Mouse (Mus musculus) liver, embryonic 11.5 days (tissue): ENCODE results near the gene Ddit4. TPM values are rescaled to one million over a fixed set of nuclear protein-coding genes. Genes with fewer than 3 reads are reported as not detected.
"Not testable (repeated sequence)": the region's sequence is repeated elsewhere in the genome, so short reads cannot be mapped to it uniquely, and the experiment has no call there.

Experiments used
- ATAC-seq: fragments of 200-750 bp; cut with Nextera tagmentation; replicated peaks from 2 replicates; pipeline ENCODE4 v1.8.0; 2017; ENCODE audit warnings: moderate number of reproducible peaks, mild to moderate bottlenecking, moderate TSS enrichment, moderate library complexity; ENCODE audit not compliant: low FRiP score
- DNase-seq: peaks from one replicate; pipeline ENCODE4 v3.0.0-alpha.2; 2017; ENCODE audit warnings: low spot score
- H3K27ac ChIP-seq: fragments of 300-500 bp; sonication (generic); 2 replicates; pipeline ENCODE4 v1.5.1; 2014; ENCODE audit warnings: mild to moderate bottlenecking, low read depth, low read length, control low read depth
- H3K27me3 ChIP-seq: fragments of 300-500 bp; sonication (generic); replicated peaks from 2 replicates; pipeline ENCODE4 v1.6.1; 2014; ENCODE audit warnings: low read length, mixed read lengths; ENCODE audit not compliant: control insufficient read depth, insufficient read depth
- H3K36me3 ChIP-seq: fragments of 300-500 bp; sonication (generic); 2 replicates; pipeline ENCODE4 v1.6.1; 2014; ENCODE audit warnings: mild to moderate bottlenecking, low read length, moderate library complexity, mixed read lengths; ENCODE audit not compliant: control insufficient read depth, insufficient read depth
- H3K4me1 ChIP-seq: fragments of 300-500 bp; sonication (generic); replicated peaks from 2 replicates; pipeline ENCODE4 v1.6.1; 2014; ENCODE audit warnings: low read length, mixed read lengths; ENCODE audit not compliant: control insufficient read depth, insufficient read depth
- H3K4me2 ChIP-seq: fragments of 300-500 bp; sonication (generic); 2 replicates; pipeline ENCODE4 v1.6.1; 2014; ENCODE audit warnings: mild to moderate bottlenecking, control low read depth, moderate library complexity
- H3K4me3 ChIP-seq: fragments of 300-500 bp; sonication (generic); 2 replicates; pipeline ENCODE4 v1.5.1; 2014; ENCODE audit warnings: low read depth, low read length, control low read depth
- H3K9ac ChIP-seq: fragments of 300-500 bp; sonication (generic); 2 replicates; pipeline ENCODE4 v1.6.1; 2014; ENCODE audit warnings: low read depth, low read length, control low read depth
- H3K9me3 ChIP-seq: fragments of 300-500 bp; sonication (generic); 2 replicates; pipeline ENCODE4 v1.6.1; 2016; ENCODE audit warnings: low read length, inconsistent platforms, mixed read lengths; ENCODE audit not compliant: control insufficient read depth
- WGBS: fragments of 180-500 bp; shearing (Covaris S2); extraction: QIAGEN DNeasy Blood & Tissue Kit; methylation state at CpG from one replicate; pipeline ENCODE4 v1.1.7; 2014; 5-methylcytosine and 5-hydroxymethylcytosine counted together
- polyA plus RNA-seq: library from polyadenylated mRNA; unstranded; fragments of >200 nt; fragmentation: Nextera tagmentation; extraction: Ambion mirVana; gene quantifications from 2 replicates; pipeline ENCODE4 v1.2.1, GENCODE M21; 2014

Ddit4 gene
- 2.7 and 4.3 TPM in 2 replicates for polyA plus RNA-seq

DNA sequence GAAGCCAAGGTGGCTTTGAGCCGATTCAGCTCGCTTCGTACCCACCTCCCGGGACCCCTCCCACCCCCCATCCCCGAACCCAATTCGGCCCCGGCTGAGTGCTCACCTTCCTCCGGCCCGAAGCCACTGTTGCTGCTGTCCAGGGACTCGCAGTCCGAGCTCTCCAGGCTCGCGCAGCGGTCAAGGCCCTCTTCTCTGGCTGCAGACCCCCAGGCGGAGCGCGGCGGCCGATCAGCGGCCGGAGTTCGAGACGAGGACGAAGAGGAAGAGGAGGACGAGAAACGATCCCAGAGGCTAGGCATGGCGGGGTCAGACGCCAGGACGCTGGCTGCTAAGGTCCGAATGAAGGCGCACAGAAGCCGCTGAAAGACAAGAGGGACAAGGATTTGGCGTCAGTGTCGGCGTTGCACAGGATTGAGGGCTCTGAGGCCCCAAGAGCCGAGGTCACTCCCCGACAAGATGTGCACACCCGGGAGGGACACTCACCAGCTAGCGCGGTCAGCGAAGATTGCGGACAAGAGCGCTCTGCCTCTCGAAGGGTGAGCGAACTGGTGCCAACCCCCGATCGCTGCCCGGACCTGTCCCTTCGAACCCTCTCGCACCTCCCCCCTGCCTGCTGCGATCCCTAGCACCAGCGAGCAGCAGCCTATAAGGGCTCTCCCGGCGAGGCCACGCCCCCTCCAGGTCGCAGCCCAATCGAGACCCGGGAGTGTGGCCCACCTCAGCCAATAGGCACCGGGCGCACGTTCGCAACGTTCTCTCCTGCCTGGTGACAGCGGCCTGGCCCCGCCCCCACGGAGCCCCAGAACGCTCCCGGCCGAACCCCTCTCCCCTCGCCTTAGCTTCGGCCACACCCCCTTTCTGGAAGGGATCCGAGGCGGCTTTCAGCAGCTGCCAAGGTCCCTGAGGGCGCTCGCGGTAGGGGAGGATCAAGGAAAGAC lies at the start of gene Ddit4:
Gene Ddit4, minus strand, starts transcription at position 624 of the 941 bp plus-strand sequence.
- Histone ChIP-seq H3K36me3 (peaks cover 3% of the 10 kb centered on the region; the same call in 1 of the 2 replicates), H3K27ac (peak within 1 kb of the TSS; percentile 83), H3K4me1 (peaks cover 22% of the 10 kb centered on the region), H3K9me3 (no peaks in the 10 kb centered on the region), H3K4me2 (peak within 1 kb of the TSS; percentile 97), H3K4me3 (peak within 1 kb of the TSS; percentile 81), H3K27me3 (peaks cover 8% of the 10 kb centered on the region), H3K9ac (peak within 1 kb of the TSS; percentile 91)
- under 1% methylated on average over 76 of the region's 76 CpGs for WGBS
- ATAC-seq (peak; percentile 99), DNase-seq (peak; percentile 100)

DNA sequence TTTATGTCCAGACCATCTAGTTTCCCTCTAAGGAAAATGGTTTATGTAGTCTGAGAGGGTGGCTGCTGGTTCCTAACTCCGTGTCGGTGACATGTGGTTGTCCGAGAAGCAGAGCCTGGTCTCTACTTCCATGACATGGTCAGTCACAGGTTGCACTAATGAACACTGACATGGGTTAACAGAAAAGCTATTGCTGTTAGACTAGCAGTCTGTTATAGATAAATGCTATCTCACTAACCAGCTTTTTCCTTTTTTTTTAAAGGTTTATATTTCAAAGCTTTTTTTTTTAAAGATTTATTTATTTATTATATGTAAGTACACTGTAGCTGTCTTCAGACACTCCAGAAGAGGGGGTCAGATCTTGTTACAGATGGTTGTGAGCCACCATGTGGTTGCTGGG lies 47.4 kb upstream of the Ddit4 start:
- no peaks in the 10 kb centered on the region for H3K9me3 ChIP-seq
- H3K27ac ChIP-seq: no peak overlapping the region
- no peak overlapping the region for H3K9ac ChIP-seq
- no peak for ATAC-seq
- H3K4me2 ChIP-seq: no peak overlapping the region
- WGBS: 75% methylated on average over 3 of the region's 3 CpGs
- DNase-seq: no peak
- H3K27me3 ChIP-seq: no peaks in the 10 kb centered on the region
- peaks cover 9% of the 10 kb centered on the region for H3K4me1 ChIP-seq
- peaks cover 16% of the 10 kb centered on the region; the same call in 1 of the 2 replicates for H3K36me3 ChIP-seq
- H3K4me3 ChIP-seq: no peak overlapping the region

DNA sequence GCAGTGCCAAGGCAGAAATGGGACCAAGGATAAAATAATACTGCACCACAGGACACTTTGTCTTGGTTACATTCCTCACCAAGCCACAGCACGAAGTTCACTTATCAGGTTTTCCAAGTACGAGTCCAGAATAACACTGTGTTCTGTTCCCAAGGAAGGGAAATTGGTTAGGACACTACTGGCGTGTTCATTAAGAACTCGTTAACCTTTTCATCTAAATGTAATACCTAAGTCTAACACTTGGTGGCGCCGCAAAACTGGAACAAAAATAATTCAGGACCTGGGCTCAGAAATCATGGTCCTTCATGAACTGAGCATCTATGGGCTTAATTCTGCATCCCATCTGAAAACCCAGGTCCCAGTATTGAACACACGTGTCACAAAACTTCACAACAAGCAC lies 46.0 kb upstream of the Ddit4 start:
- ATAC-seq: no peak
- no peak overlapping the region for H3K4me3 ChIP-seq
- no peaks in the 10 kb centered on the region for H3K9me3 ChIP-seq
- 17% methylated on average over 7 of the region's 7 CpGs for WGBS
- peaks cover 22% of the 10 kb centered on the region for H3K36me3 ChIP-seq
- H3K27ac ChIP-seq: no peak overlapping the region
- H3K9ac ChIP-seq: no peak overlapping the region
- peaks cover 9% of the 10 kb centered on the region for H3K4me1 ChIP-seq
- H3K4me2 ChIP-seq: no peak overlapping the region
- H3K27me3 ChIP-seq: no peaks in the 10 kb centered on the region
- DNase-seq: no peak

GRCm38 (mm10) chr10:59995889-59996288 lies 44.3 kb upstream of the Ddit4 start:
- Histone ChIP-seq H3K4me3 (no peak overlapping the region), H3K4me1 (0 out of 2 replicates have a peak, but pooled peaks cover 3% of the 10 kb centered on the region), H3K27me3 (no peaks in the 10 kb centered on the region), H3K4me2 (no peak overlapping the region), H3K9ac (no peak overlapping the region), H3K27ac (no peak overlapping the region), H3K36me3 (peaks cover 24% of the 10 kb centered on the region), H3K9me3 (no peaks in the 10 kb centered on the region)
- WGBS: 94% methylated on average over 6 of the region's 6 CpGs
- ATAC-seq (no peak), DNase-seq (no peak)

GRCm38 (mm10) chr10:59993813-59994212 lies 42.2 kb upstream of the Ddit4 start:
- not testable (repeated sequence) for H3K27ac ChIP-seq, H3K9ac ChIP-seq, H3K4me2 ChIP-seq, H3K4me3 ChIP-seq, H3K9me3 ChIP-seq, H3K27me3 ChIP-seq, DNase-seq, H3K4me1 ChIP-seq, ATAC-seq
- WGBS: 86% methylated on average over 2 of the region's 3 CpGs
- peaks cover 34% of the 10 kb centered on the region for H3K36me3 ChIP-seq

DNA sequence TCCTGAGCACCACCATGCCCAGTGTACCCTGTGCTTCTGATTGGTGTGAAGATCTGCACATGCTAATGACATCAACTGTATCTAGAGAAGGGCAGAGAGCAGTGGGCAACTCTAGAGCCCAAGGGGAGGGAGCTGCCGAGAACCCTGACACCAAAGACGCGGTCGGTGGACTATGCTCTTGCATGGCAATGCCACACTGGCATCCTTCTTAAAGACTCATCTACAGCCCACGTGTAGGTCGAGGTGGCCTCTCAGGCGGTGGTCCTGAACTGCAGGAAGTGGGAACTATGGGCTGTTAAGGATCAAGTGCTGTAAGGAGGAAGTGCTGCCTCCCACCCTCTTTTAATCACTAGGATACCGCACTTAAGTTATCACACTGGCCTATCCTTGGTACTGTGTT lies 40.4 kb upstream of the Ddit4 start:
- peaks cover 51% of the 10 kb centered on the region for H3K36me3 ChIP-seq
- 70% methylated on average over 8 of the region's 8 CpGs for WGBS
- H3K9ac ChIP-seq: no peak overlapping the region
- H3K4me1 ChIP-seq: no peaks in the 10 kb centered on the region
- no peaks in the 10 kb centered on the region for H3K9me3 ChIP-seq
- no peak overlapping the region for H3K4me2 ChIP-seq
- ATAC-seq (no peak), DNase-seq (no peak)
- H3K27me3 ChIP-seq: no peaks in the 10 kb centered on the region
- no peak overlapping the region for H3K4me3 ChIP-seq
- no peak overlapping the region for H3K27ac ChIP-seq

DNA sequence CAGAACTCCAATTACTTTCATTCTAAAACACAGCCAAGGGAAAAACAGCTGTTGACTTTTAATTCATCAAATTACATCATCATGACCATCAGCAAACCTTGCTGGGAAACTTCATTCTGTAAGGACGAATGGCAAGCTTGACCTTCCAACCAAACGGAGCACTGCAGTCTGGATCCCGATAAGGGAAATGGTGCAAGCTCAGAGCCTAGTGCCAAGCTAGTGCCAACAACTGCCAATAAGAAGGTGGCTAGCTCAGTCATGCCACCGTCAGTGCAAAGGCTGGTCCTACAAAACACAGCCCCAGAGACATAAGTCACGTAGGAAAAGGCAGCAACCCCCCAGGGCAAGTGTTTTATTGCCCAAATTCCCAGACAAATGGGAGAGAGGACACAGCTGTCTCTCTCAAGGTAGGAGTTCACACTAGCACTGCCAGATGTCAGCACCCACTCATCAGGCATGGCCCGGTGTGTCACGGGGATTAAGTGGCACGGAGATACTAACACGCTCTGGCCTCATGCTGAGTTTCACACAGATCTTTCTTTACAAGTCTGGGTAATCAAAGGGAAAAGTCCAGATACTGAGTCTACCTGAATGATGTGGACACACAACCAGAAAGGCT lies 39.7 kb upstream of the Ddit4 start:
- Histone ChIP-seq H3K4me2 (no peak overlapping the region), H3K4me1 (no peaks in the 10 kb centered on the region), H3K36me3 (peaks cover 53% of the 10 kb centered on the region), H3K27ac (no peak overlapping the region), H3K27me3 (no peaks in the 10 kb centered on the region), H3K4me3 (no peak overlapping the region), H3K9ac (no peak overlapping the region), H3K9me3 (no peaks in the 10 kb centered on the region)
- 83% methylated on average over 9 of the region's 9 CpGs for WGBS
- no peak for ATAC-seq
- DNase-seq: no peak

DNA sequence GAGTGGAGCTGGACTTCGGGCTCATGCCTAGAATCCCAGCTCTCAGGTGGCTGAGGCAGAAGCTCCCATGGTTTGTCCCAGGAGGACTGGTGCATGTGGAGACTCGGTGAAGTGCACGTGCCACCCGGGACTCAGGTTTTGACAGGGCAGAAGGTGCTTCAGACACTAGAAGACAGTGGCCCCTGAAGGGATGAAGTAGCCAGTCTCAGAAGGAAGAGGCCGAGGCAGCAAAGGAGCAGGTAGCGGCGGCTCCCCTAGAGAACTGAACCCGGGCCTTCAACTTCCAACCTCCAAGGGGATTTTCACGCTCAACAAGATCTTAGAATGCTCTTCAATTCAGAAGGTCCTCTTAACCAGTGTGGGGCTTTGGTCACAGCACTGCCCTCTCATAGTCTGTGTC lies 38.8 kb upstream of the Ddit4 start:
- no peaks in the 10 kb centered on the region for H3K27me3 ChIP-seq
- no peak overlapping the region for H3K4me3 ChIP-seq
- H3K4me2 ChIP-seq: no peak overlapping the region
- no peak for DNase-seq
- H3K9ac ChIP-seq: no peak overlapping the region
- no peak overlapping the region for H3K27ac ChIP-seq
- no peak for ATAC-seq
- H3K36me3 ChIP-seq: peaks cover 51% of the 10 kb centered on the region
- H3K9me3 ChIP-seq: no peaks in the 10 kb centered on the region
- WGBS: 95% methylated on average over 9 of the region's 9 CpGs
- no peaks in the 10 kb centered on the region for H3K4me1 ChIP-seq
